Mouse (Mus musculus): Measurements from ENCODE around the gene Zmynd10. TPM values are rescaled to one million over a fixed set of nuclear protein-coding genes. Genes with fewer than 3 reads are reported as not detected.

The Zmynd10 gene
- polyA plus RNA-seq, 1 experiment from 2014 or later, result 1.3 TPM

DNA sequence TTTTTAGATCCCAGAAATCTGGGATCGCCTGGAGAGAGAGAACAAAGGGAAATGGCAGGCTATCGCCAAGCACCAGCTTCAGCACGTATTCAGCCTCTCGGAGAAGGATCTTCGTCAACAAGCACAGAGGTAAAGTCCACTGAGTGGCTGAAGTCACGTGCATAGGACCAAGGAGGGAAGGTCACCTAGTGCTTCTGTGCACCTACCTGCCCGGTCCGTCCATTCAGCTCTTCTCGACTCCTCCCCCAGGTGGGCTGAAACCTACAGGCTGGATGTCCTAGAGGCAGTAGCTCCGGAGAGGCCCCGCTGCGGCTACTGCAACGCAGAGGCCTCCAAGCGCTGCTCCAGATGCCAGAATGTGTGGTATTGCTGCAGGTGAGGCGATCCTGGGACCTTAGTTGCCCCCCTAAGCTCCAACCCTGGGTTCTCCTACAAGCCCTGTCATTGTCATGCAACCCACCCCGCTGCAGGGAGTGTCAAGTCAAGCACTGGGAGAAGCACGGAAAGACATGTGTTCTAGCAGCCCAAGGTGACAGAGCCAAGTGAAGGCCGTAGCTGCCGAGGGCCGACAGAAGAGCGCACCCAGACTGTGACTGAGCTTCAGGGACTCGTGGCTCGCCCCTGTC is 3.5 kb downstream of the Zmynd10 start:
- H3K4me2 ChIP-seq (replicated peaks), result peak overlapping the region; percentile 83
- H3K4me3 ChIP-seq, result peak overlapping the region; percentile 49
- peaks cover 48% of the 10 kb centered on the region for H3K4me1 ChIP-seq
- H3K36me3 ChIP-seq, result no peaks in the 10 kb centered on the region
- no peak for ATAC-seq (ENCODE audit: insufficient number of reproducible peaks, insufficient read depth, low FRiP score, low TSS enrichment)
- no peak overlapping the region; the same call in 1 of the 2 replicates for H3K27ac ChIP-seq
- WGBS, result 24% methylated on average over 23 of the region's 23 CpGs
- H3K9ac ChIP-seq, result peak overlapping the region; percentile 70
- H3K9me3 ChIP-seq, result no peaks in the 10 kb centered on the region
- peaks cover 13% of the 10 kb centered on the region; the same call in 1 of the 2 replicates for H3K27me3 ChIP-seq

DNA sequence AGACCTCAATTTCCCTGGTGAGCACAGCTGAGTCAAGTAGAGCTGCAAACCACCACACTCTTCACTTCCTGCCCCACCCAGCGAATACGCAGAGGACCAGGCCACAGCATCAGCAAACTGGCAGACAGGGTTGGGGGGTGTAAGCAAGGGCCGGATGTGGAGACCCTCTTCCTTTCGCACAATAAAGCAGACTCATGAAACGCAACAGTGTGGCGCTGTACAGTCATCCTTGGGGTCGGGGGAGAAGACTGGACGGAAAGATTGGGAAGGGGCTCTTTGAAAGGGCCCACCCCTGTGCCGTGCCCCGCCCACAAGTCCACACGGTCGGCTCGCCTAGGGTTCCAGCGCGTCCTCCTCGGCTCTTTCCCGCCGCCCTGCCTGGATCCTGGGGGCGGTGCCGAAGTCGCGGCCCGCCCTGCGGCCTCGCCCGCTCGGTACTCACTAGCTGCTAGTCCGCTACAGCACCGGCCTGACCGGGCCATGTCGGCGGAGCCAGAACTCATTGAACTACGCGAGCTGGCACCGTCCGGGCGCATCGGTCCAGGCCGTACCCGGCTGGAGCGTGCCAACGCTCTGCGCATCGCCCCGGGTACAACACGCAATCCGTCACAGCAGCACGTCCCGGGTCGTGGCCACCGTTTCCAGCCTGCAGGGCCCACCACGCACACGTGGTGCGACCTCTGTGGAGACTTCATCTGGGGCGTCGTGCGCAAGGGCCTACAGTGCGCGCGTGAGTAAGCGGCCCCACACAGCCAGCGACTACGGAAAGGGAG is 4.2 kb downstream of the Zmynd10 start, which contains the start of gene Rassf1:
TSS of gene Rassf1 (plus strand) at position 439 of the 773 bp plus-strand sequence.
- under 1% methylated on average over 63 of the region's 63 CpGs for WGBS
- H3K27me3 ChIP-seq, result peaks cover 13% of the 10 kb centered on the region; the same call in 1 of the 2 replicates

DNA sequence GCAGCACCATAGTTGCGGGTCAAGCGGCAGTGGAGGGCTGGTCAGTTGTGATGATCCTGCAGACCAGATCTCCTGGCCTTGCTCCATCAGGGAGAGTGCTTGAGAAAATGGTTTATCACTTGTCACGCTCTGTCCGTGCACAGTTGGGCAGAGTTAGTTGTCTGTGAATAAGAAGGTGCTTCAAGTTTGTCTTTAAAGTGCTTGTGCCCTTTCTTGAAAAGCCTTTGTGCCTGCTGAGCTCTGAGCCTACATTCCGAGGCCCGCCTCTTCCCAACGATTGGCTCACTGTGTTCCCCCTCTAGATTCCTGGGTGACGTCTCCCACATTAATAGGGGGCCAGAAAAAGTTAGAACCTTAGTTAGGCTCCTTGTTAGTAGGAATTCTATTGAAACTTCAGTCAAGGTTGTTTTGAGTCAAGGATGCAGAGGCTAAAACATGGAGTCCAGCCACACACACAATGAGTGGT is 4.8 kb downstream of the Zmynd10 start:
- Histone ChIP-seq H3K4me3 (peak overlapping the region; percentile 49), H3K4me1 (peaks cover 55% of the 10 kb centered on the region), H3K27ac (peak overlapping the region; percentile 59), H3K27me3 (peaks cover 13% of the 10 kb centered on the region; the same call in 1 of the 2 replicates), H3K36me3 (0 out of 2 replicates have a peak, but pooled peaks cover 7% of the 10 kb centered on the region), H3K9me3 (no peaks in the 10 kb centered on the region), H3K9ac (peak overlapping the region; percentile 70), H3K4me2 (replicated peaks) (peak overlapping the region; percentile 83)
- no peak for ATAC-seq (ENCODE audit: insufficient number of reproducible peaks, insufficient read depth, low FRiP score, low TSS enrichment)
- 7% methylated on average over 8 of the region's 8 CpGs for WGBS

More for the DNA sequence above, 4.2 kb downstream of the Zmynd10 start, which contains the start of gene Rassf1:
- peaks cover 55% of the 10 kb centered on the region for H3K4me1 ChIP-seq
- H3K4me3 ChIP-seq, result peak within 1 kb of the TSS; percentile 49
- H3K9ac ChIP-seq, result peak within 1 kb of the TSS; percentile 70
- H3K4me2 ChIP-seq (replicated peaks), result peak within 1 kb of the TSS; percentile 83
- H3K27ac ChIP-seq, result peak within 1 kb of the TSS; percentile 59
- ATAC-seq (ENCODE audit: insufficient number of reproducible peaks, insufficient read depth, low FRiP score, low TSS enrichment), result peak; percentile 7; the same call in 1 of the 2 replicates
- H3K36me3 ChIP-seq, result 0 out of 2 replicates have a peak, but pooled peaks cover under 1% of the 10 kb centered on the region
- H3K9me3 ChIP-seq, result no peaks in the 10 kb centered on the region

DNA sequence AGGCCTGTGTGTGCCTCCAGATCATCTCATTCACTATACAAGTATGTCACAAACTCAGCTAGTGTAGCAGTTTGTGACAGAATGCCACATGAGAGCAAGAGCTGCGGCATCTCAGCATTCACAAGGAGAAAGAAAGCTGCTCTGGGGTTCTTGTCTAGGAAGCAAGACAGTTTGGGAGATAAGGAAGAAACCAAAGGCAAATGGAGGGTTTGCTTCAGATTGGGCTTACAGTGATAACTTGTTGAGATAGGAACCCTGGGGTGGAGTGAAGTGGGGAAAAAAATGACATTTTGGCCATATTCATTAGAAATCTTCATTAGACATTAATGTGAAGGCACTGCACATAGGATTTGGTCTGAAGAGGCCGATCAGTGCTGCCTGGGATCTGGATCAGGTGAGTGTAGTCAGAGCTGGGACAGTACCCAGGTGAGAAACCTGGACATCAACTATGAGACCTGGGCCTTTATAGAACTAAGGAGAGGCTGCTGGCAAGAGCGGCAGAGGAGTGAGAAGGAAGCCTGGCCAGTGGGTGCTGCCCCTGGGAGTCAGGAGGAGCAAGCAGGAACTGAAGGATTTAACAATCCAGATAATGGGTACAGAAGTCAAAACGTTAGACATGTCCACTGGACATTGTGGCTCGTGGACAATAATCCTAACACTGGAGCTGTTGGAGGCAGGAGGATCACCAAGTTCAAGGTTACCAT is 5.7 kb downstream of the Zmynd10 start:
- peaks cover 13% of the 10 kb centered on the region; the same call in 1 of the 2 replicates for H3K27me3 ChIP-seq
- H3K36me3 ChIP-seq, result peaks cover 16% of the 10 kb centered on the region
- H3K27ac ChIP-seq, result no peak overlapping the region
- peaks cover 49% of the 10 kb centered on the region for H3K4me1 ChIP-seq
- ATAC-seq (ENCODE audit: insufficient number of reproducible peaks, insufficient read depth, low FRiP score, low TSS enrichment), result no peak
- H3K4me2 ChIP-seq (replicated peaks), result peak overlapping the region; percentile 83
- H3K4me3 ChIP-seq, result no peak overlapping the region
- H3K9ac ChIP-seq, result no peak overlapping the region; the same call in 1 of the 2 replicates
- 86% methylated on average over 5 of the region's 5 CpGs for whole genome bisulfite sequencing
- H3K9me3 ChIP-seq, result no peaks in the 10 kb centered on the region

DNA sequence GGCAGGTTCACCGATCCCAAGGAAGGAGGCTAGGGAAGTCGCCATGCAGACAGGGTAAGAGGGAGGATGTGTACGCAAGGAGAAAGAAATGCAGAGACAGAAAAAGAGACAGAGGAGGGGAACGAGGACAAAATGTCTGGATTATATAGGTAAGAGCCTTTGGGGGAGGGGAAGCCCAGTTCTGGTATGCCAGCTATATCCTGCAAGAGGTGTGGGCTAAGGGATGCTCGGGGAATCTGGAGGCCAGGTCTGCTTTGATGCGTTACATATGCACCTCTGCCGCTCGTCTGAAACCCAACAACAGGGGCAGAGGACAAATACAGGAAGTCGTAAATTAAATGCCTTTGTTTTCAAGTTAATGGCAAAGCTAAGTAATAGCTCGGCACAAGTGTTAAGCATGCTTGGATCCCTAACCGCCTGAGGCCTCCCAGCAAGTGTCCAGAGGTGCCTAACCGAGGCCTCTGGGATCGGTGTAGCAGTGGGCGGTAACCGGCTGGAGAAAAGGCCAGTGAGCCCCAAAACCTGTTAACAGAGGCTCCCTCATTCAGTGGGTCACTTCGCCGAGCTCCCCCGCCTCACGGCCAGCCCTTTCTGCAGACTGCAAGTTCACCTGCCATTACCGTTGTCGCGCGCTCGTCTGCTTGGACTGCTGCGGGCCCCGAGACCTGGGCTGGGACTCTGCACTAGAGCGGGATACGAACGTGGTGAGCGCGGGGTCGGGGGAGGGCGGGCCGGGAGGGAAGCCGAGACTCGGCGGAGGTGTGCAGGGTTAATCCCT is 6.6 kb downstream of the Zmynd10 start:
- peak; percentile 49 for ATAC-seq (ENCODE audit: insufficient number of reproducible peaks, insufficient read depth, low FRiP score, low TSS enrichment)
- peak overlapping the region; percentile 83 for H3K4me2 ChIP-seq (replicated peaks)
- H3K36me3 ChIP-seq, result peaks cover 25% of the 10 kb centered on the region
- peaks cover 13% of the 10 kb centered on the region; the same call in 1 of the 2 replicates for H3K27me3 ChIP-seq
- peak overlapping the region; percentile 69 for H3K27ac ChIP-seq
- H3K9me3 ChIP-seq, result no peaks in the 10 kb centered on the region
- 6% methylated on average over 37 of the region's 37 CpGs for WGBS
- H3K9ac ChIP-seq, result peak overlapping the region; percentile 79
- peaks cover 49% of the 10 kb centered on the region for H3K4me1 ChIP-seq
- peak overlapping the region; percentile 78 for H3K4me3 ChIP-seq

DNA sequence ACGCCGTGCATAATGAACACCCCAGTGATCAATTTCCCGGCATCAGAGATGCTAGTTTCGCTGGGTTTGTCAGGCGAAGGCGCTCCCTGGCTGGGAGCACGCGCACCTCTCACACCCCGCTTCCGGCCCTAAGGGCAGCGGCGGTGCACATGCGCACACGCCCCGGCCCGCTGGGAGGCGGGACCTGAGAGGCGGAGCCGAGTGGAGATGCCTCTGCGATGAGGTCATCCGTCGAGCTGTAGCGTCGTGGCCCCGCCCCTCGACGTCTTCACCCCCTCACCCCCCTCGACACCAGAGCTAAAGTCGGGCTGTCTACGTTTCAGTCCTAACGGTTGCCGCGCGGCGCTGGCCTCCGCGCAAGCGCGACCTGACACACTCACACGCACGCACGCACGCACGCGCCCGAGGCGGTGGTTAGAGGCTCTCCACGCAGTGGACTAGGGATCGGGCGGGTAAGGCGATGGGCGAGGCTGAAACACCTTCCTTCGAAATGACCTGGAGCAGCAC is 7.3 kb downstream of the Zmynd10 start:
- Histone ChIP-seq H3K9ac (peak overlapping the region; percentile 79), H3K4me3 (peak overlapping the region; percentile 78), H3K9me3 (no peaks in the 10 kb centered on the region), H3K27ac (peak overlapping the region; percentile 94), H3K36me3 (peaks cover 31% of the 10 kb centered on the region), H3K4me1 (peaks cover 49% of the 10 kb centered on the region), H3K4me2 (replicated peaks) (peak overlapping the region; percentile 83), H3K27me3 (peaks cover 13% of the 10 kb centered on the region; the same call in 1 of the 2 replicates)
- under 1% methylated on average over 53 of the region's 53 CpGs for WGBS
- peak; percentile 90 for ATAC-seq (ENCODE audit: insufficient number of reproducible peaks, insufficient read depth, low FRiP score, low TSS enrichment)

DNA sequence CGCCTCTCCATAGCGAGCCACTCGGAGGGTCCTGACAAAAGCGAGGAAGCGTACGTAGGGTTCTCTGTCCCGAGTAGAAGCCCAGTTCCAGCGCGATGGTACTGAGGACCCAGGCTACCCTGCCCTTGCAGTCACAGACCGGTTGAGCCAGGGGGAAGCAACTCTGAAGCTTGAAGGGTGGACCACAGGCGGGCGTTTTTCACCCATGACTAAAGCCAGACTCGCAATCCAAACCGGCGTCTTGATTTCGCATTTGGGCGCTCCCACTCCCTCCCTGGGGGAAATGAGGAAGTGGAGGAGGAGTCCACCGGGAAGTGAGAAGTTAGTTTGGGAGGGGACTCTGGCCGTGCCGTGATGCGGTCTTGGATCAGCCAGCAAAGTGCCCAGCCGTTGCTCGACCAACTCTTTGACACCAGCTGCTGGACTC is 7.9 kb downstream of the Zmynd10 start:
- ATAC-seq (ENCODE audit: insufficient number of reproducible peaks, insufficient read depth, low FRiP score, low TSS enrichment), result peak; percentile 9
- Histone ChIP-seq H3K9ac (peak overlapping the region; percentile 79), H3K4me1 (peaks cover 49% of the 10 kb centered on the region), H3K27me3 (peaks cover 8% of the 10 kb centered on the region; the same call in 1 of the 2 replicates), H3K4me3 (peak overlapping the region; percentile 78), H3K9me3 (no peaks in the 10 kb centered on the region), H3K4me2 (replicated peaks) (peak overlapping the region; percentile 83), H3K27ac (peak overlapping the region; percentile 94), H3K36me3 (peaks cover 38% of the 10 kb centered on the region)
- WGBS, result under 1% methylated on average over 23 of the region's 23 CpGs

DNA sequence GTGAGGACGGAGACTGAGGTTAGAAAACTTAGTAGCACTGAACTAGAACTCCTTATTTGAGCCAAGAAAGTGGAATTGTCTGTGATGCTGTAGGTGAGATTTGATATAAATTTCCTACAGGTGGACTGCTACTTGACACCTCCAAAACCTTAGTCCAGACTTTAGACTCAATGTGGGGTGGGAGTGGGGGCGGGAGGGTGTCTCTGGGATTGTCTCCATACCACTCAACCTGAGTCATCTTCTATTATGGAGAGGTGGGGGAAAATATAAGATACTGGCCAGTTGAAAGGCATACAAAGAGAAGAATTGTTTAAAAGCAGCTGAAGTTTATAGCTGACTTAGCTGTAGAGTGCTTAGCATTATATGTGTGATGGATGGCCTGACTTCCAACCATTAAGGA is 8.6 kb downstream of the Zmynd10 start:
- Histone ChIP-seq H3K4me3 (peak overlapping the region; percentile 78), H3K4me1 (peaks cover 46% of the 10 kb centered on the region), H3K4me2 (replicated peaks) (peak overlapping the region; percentile 83), H3K9me3 (no peaks in the 10 kb centered on the region), H3K27ac (peak overlapping the region; percentile 94), H3K27me3 (peaks cover 2% of the 10 kb centered on the region; the same call in 1 of the 2 replicates), H3K9ac (peak overlapping the region; percentile 79), H3K36me3 (peaks cover 45% of the 10 kb centered on the region)
- no peak for ATAC-seq (ENCODE audit: insufficient number of reproducible peaks, insufficient read depth, low FRiP score, low TSS enrichment)
- WGBS, result 41% methylated on average over 2 of the region's 2 CpGs

DNA sequence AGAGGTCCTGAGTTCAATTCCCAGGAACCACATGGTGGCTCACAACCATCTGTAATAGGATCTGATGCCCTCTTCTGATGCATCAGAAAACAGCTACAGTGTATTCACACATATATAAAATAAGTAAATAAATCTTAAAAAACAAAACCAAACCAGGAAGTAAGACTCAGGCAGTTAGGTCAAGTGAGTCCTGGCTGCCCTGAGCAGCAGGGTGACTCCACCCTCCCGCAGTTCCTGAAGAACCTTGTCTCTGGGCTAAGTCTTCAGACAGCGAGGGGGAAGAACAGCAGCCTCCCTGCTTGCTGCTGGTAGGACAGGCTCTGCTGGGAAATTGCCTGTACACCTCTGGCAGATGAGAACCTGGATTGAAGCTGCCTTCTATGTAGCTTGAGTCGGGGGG is 9.2 kb downstream of the Zmynd10 start:
- WGBS, result 79% methylated on average over 3 of the region's 3 CpGs
- ATAC-seq (ENCODE audit: insufficient number of reproducible peaks, insufficient read depth, low FRiP score, low TSS enrichment), result no peak
- H3K36me3 ChIP-seq, result peaks cover 51% of the 10 kb centered on the region
- H3K4me3 ChIP-seq, result peak overlapping the region; percentile 78
- no peaks in the 10 kb centered on the region for H3K27me3 ChIP-seq
- H3K9ac ChIP-seq, result no peak overlapping the region
- peaks cover 40% of the 10 kb centered on the region for H3K4me1 ChIP-seq
- peak overlapping the region; percentile 83 for H3K4me2 ChIP-seq (replicated peaks)
- H3K27ac ChIP-seq, result peak overlapping the region; percentile 43; the same call in 1 of the 2 replicates
- no peaks in the 10 kb centered on the region for H3K9me3 ChIP-seq

DNA sequence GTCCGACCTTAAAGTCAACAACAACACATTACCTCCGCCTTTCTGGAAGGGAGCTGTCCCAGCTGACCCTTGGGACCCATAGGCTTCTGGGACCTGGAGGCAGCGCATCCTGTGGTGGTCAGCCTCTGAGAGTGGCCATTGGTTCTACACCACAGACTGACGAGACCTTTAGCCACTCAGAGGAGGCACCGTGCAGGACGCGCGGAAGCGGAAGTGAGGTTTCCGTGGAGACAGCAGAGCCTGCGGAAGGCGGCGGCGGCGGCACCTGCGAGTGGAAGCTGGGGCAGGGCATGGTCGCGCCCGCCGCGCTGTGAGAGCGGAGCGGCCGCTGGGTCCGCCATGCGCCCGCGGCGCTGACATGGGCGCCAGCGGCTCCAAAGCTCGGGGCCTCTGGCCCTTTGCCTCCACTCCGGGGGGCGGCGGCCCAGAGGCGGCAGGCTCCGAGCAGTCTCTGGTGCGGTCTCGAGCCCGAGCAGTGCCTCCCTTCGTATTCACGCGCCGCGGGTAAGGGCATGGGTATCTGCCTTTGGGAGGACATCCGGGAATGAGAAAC is 16.0 kb downstream of the Zmynd10 start, which contains the start of gene Tusc2:
TSS of gene Tusc2 (plus strand) at position 227 of the 553 bp plus-strand sequence.
- peak; percentile 91 for ATAC-seq (ENCODE audit: insufficient number of reproducible peaks, insufficient read depth, low FRiP score, low TSS enrichment)
- Histone ChIP-seq H3K4me2 (replicated peaks) (peak within 1 kb of the TSS; percentile 80), H3K9ac (peak within 1 kb of the TSS; percentile 70), H3K36me3 (peaks cover 54% of the 10 kb centered on the region), H3K27me3 (no peaks in the 10 kb centered on the region), H3K4me3 (peak within 1 kb of the TSS; percentile 80), H3K27ac (peak within 1 kb of the TSS; percentile 64), H3K9me3 (no peaks in the 10 kb centered on the region), H3K4me1 (peaks cover 25% of the 10 kb centered on the region)
- 1% methylated on average over 46 of the region's 46 CpGs for WGBS
